Mouse (Mus musculus): ENCODE results near the gene Ralgapb. TPM values are rescaled to one million over a fixed set of nuclear protein-coding genes. Genes with fewer than 3 reads are reported as not detected.

Gene Ralgapb
- polyA plus RNA-seq, 1 experiment from 2014 or later = 23.2 TPM

DNA sequence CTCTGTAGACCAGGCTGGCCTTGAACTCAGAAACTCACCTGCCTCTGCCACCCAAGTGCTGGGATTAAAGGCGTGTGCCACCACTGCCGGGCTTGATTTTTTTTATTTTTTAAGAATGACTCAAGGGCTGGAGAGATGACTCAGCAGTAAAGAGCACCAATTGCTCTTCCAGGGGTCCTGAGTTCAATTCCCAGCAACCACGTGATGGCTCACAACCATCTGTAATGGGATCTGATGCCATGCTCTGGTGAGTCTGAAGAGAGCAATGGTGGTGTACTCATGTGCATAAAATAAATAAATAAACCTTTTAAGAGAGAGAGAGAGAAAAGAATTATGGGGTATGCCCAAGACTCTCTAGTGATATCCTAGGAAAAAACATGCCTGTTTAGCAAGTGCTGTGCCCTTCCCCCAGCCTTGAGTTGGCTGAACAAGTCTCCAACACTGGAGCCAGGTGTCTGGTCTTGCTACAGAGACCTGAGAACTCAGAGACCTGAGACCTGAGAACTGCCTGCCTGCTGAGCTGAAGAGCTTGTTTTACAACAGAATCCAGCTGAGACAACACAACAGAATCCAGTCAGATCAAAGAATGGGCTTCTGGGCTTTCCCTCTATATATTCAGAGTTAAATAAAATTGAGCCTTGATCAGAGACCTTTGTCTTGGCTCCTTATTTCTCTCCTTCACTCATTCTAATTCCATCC is 40.0 kb upstream of the Ralgapb start:
- Histone ChIP-seq H3K36me3 (ENCODE audit: control insufficient read depth, insufficient read depth, low read length) (no peaks in the 10 kb centered on the region), H3K9me3 (ENCODE audit: control insufficient read depth, low read length) (no peaks in the 10 kb centered on the region), H3K27ac (ENCODE audit: low read depth, low read length) (no peak overlapping the region), H3K4me1 (replicated peaks; ENCODE audit: control insufficient read depth, insufficient read depth, low read length) (no peaks in the 10 kb centered on the region), H3K27me3 (ENCODE audit: control insufficient read depth, insufficient read depth, low read length) (no peaks in the 10 kb centered on the region), H3K4me3 (ENCODE audit: low read depth, low read length) (no peak overlapping the region), H3K4me2 (ENCODE audit: low read depth, low read length, severe bottlenecking) (no peak overlapping the region), H3K9ac (ENCODE audit: low read length) (no peak overlapping the region)
- WGBS = 81% methylated on average over 3 of the region's 3 CpGs
- DNase-seq (ENCODE audit: low spot score) (no peak), ATAC-seq (replicated peaks; ENCODE audit: low FRiP score) (no peak)

DNA sequence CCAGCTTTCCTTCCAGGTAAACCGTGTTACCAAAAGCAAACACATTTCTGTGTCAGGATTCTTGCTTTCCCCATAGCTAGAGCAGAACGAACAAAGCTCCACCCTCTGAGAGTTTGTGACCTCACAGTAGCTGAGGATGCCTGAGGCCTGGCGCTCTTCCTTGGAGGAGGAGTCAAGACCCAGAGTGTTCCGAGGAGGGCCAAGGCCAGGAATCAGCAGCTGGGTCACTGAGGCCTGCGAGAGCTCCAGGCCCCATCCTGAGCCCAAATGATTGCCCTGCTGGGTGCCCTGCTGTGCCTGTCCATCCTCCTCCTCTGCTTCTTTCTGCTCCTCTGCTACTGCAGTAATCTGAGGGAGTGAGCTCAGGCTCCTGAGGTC is 39.5 kb upstream of the Ralgapb start:
- no peak overlapping the region for H3K4me3 ChIP-seq (ENCODE audit: low read depth, low read length)
- H3K9me3 ChIP-seq (ENCODE audit: control insufficient read depth, low read length) = no peaks in the 10 kb centered on the region
- H3K27me3 ChIP-seq (ENCODE audit: control insufficient read depth, insufficient read depth, low read length) = no peaks in the 10 kb centered on the region
- WGBS = 7% methylated on average over 5 of the region's 5 CpGs
- no peaks in the 10 kb centered on the region for H3K36me3 ChIP-seq (ENCODE audit: control insufficient read depth, insufficient read depth, low read length)
- H3K9ac ChIP-seq (ENCODE audit: low read length) = no peak overlapping the region
- no peaks in the 10 kb centered on the region for H3K4me1 ChIP-seq (replicated peaks; ENCODE audit: control insufficient read depth, insufficient read depth, low read length)
- ATAC-seq (replicated peaks; ENCODE audit: low FRiP score) (no peak), DNase-seq (ENCODE audit: low spot score) (no peak)
- no peak overlapping the region for H3K27ac ChIP-seq (ENCODE audit: low read depth, low read length)
- no peak overlapping the region for H3K4me2 ChIP-seq (ENCODE audit: low read depth, low read length, severe bottlenecking)

- H3K27ac ChIP-seq (ENCODE audit: low read depth, low read length) = no peak overlapping the region
- no peaks in the 10 kb centered on the region for H3K4me1 ChIP-seq (replicated peaks; ENCODE audit: control insufficient read depth, insufficient read depth, low read length)
- no peak overlapping the region for H3K4me3 ChIP-seq (ENCODE audit: low read depth, low read length)
- no peak overlapping the region for H3K9ac ChIP-seq (ENCODE audit: low read length)
- ATAC-seq (replicated peaks; ENCODE audit: low FRiP score) = no peak
- no peaks in the 10 kb centered on the region for H3K9me3 ChIP-seq (ENCODE audit: control insufficient read depth, low read length)
- H3K4me2 ChIP-seq (ENCODE audit: low read depth, low read length, severe bottlenecking) = no peak overlapping the region
- H3K36me3 ChIP-seq (ENCODE audit: control insufficient read depth, insufficient read depth, low read length) = no peaks in the 10 kb centered on the region
- peaks cover 5% of the 10 kb centered on the region; the same call in 1 of the 2 replicates for H3K27me3 ChIP-seq (ENCODE audit: control insufficient read depth, insufficient read depth, low read length)
- WGBS = 83% methylated on average over 5 of the region's 5 CpGs
- DNase-seq (ENCODE audit: low spot score) = no peak
These were observed 36.6 kb upstream of the Ralgapb start for GRCm38 (mm10) chr2:158373061-158373460.

- DNase-seq (ENCODE audit: low spot score) (no peak), ATAC-seq (replicated peaks; ENCODE audit: low FRiP score) (no peak)
- Histone ChIP-seq H3K4me1 (replicated peaks; ENCODE audit: control insufficient read depth, insufficient read depth, low read length) (no peaks in the 10 kb centered on the region), H3K36me3 (ENCODE audit: control insufficient read depth, insufficient read depth, low read length) (no peaks in the 10 kb centered on the region), H3K27me3 (ENCODE audit: control insufficient read depth, insufficient read depth, low read length) (peaks cover 5% of the 10 kb centered on the region; the same call in 1 of the 2 replicates), H3K27ac (ENCODE audit: low read depth, low read length) (no peak overlapping the region), H3K9me3 (ENCODE audit: control insufficient read depth, low read length) (no peaks in the 10 kb centered on the region), H3K4me2 (ENCODE audit: low read depth, low read length, severe bottlenecking) (no peak overlapping the region), H3K9ac (ENCODE audit: low read length) (no peak overlapping the region), H3K4me3 (ENCODE audit: low read depth, low read length) (no peak overlapping the region)
- 72% methylated on average over 7 of the region's 7 CpGs for WGBS
These were observed 36.1 kb upstream of the Ralgapb start for GRCm38 (mm10) chr2:158373516-158373915.

GRCm38 (mm10) chr2:158375443-158376122 is 34.1 kb upstream of the Ralgapb start, which contains the start of gene Snhg11:
Snhg11 (plus strand) TSS chr2:158375638.
- Histone ChIP-seq H3K4me2 (ENCODE audit: low read depth, low read length, severe bottlenecking) (peak within 1 kb of the TSS; percentile 51), H3K36me3 (ENCODE audit: control insufficient read depth, insufficient read depth, low read length) (no peaks in the 10 kb centered on the region), H3K9ac (ENCODE audit: low read length) (peak within 1 kb of the TSS; percentile 18; the same call in 1 of the 2 replicates), H3K4me1 (replicated peaks; ENCODE audit: control insufficient read depth, insufficient read depth, low read length) (no peaks in the 10 kb centered on the region), H3K27ac (ENCODE audit: low read depth, low read length) (no peak within 1 kb of the TSS), H3K27me3 (ENCODE audit: control insufficient read depth, insufficient read depth, low read length) (peaks cover 5% of the 10 kb centered on the region; the same call in 1 of the 2 replicates), H3K9me3 (ENCODE audit: control insufficient read depth, low read length) (no peaks in the 10 kb centered on the region), H3K4me3 (ENCODE audit: low read depth, low read length) (peak within 1 kb of the TSS; percentile 32)
- DNase-seq (ENCODE audit: low spot score) = peak; percentile 87
- 2% methylated on average over 36 of the region's 36 CpGs for WGBS
- peak; percentile 76 for ATAC-seq (replicated peaks; ENCODE audit: low FRiP score)

DNA sequence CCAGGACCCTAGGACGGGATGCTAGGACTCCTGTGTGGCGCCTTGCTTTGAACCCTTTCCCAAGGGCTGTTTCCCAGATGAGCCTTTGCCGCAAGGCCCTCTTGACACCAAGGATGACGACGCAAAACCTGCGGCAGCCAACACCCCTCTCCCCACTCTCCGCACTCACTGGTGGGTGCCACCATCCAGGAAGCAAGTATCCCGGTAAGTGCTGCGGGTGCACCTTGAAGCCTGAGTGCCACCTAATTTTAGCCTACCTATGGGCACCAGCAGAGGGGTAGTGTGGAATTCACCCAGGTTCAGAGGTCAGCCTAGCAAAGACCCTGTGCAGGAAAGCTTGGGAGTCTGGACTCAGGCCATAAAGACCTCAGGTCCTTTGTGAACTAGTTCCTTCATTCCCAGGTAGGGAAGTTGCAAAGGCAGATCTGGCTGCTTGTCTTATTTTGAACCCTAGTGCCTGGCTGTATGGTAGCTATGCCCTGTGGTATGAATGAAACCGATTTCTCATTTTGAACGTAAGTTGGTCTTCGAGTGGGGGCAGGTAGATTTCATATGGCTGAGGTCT is 33.4 kb upstream of the Ralgapb start:
- H3K27ac ChIP-seq (ENCODE audit: low read depth, low read length) = no peak overlapping the region

DNA sequence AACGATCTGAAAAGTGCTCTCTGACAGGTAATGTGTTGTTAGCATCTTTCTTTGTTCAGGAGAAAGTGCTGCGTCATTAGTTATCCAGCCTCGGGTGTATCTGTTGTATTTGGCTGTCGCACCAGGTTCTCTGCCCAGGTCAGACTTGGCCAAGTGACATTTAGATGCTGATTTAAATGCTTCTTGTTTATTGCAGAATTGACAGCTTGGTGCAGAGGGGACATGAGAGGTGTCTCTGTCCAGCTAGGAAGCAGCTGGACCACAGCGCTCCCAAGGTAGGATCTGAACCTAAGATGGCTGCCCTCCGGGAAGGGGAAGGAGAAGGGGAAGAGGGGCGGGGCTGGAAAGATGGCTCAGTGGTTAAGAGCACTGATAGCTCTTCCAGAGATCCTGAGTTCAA is 32.9 kb upstream of the Ralgapb start:
- H3K36me3 ChIP-seq (ENCODE audit: control insufficient read depth, insufficient read depth, low read length) = no peaks in the 10 kb centered on the region
- peak; percentile 33 for DNase-seq (ENCODE audit: low spot score)
- no peak overlapping the region for H3K9ac ChIP-seq (ENCODE audit: low read length)
- H3K4me3 ChIP-seq (ENCODE audit: low read depth, low read length) = no peak overlapping the region
- H3K27me3 ChIP-seq (ENCODE audit: control insufficient read depth, insufficient read depth, low read length) = peaks cover 5% of the 10 kb centered on the region; the same call in 1 of the 2 replicates
- H3K4me2 ChIP-seq (ENCODE audit: low read depth, low read length, severe bottlenecking) = no peak overlapping the region; the same call in 1 of the 2 replicates
- no peaks in the 10 kb centered on the region for H3K4me1 ChIP-seq (replicated peaks; ENCODE audit: control insufficient read depth, insufficient read depth, low read length)
- WGBS = 73% methylated on average over 7 of the region's 7 CpGs
- no peak for ATAC-seq (replicated peaks; ENCODE audit: low FRiP score)
- H3K9me3 ChIP-seq (ENCODE audit: control insufficient read depth, low read length) = no peaks in the 10 kb centered on the region
- no peak overlapping the region for H3K27ac ChIP-seq (ENCODE audit: low read depth, low read length)

More for the DNA sequence above, 33.4 kb upstream of the Ralgapb start:
- ATAC-seq (replicated peaks; ENCODE audit: low FRiP score) (no peak; the same call in 1 of the 2 replicates), DNase-seq (ENCODE audit: low spot score) (peak; percentile 54)
- no peak overlapping the region for H3K9ac ChIP-seq (ENCODE audit: low read length)
- 27% methylated on average over 12 of the region's 12 CpGs for WGBS
- H3K27me3 ChIP-seq (ENCODE audit: control insufficient read depth, insufficient read depth, low read length) = peaks cover 5% of the 10 kb centered on the region; the same call in 1 of the 2 replicates
- no peaks in the 10 kb centered on the region for H3K9me3 ChIP-seq (ENCODE audit: control insufficient read depth, low read length)
- no peaks in the 10 kb centered on the region for H3K4me1 ChIP-seq (replicated peaks; ENCODE audit: control insufficient read depth, insufficient read depth, low read length)
- peak overlapping the region; percentile 51 for H3K4me2 ChIP-seq (ENCODE audit: low read depth, low read length, severe bottlenecking)
- peak overlapping the region; percentile 32 for H3K4me3 ChIP-seq (ENCODE audit: low read depth, low read length)
- H3K36me3 ChIP-seq (ENCODE audit: control insufficient read depth, insufficient read depth, low read length) = no peaks in the 10 kb centered on the region

DNA sequence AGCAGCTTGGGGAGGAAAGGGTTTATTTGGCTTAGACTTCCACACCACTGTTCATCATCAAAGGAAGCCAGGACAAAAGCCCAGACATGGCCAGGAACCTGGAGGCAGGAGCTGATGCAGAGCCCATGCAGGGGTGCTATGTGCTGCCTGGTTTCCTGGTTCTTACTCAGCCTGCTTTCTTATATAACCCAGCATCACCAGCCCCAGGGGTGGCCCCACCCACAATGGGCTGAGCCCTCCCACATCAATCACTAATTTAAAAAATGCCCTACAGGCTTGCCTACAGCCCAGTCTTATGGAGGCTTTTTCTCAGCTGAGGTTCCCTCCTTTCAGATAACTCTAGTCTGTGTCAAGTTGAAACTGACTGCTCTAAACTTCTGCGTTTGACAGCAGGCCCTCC is 31.8 kb upstream of the Ralgapb start:
- WGBS = 96% methylated on average over 1 of the region's 1 CpGs
- no peak for ATAC-seq (replicated peaks; ENCODE audit: low FRiP score)
- no peaks in the 10 kb centered on the region for H3K4me1 ChIP-seq (replicated peaks; ENCODE audit: control insufficient read depth, insufficient read depth, low read length)
- DNase-seq (ENCODE audit: low spot score) = peak; percentile 50
- H3K27me3 ChIP-seq (ENCODE audit: control insufficient read depth, insufficient read depth, low read length) = peaks cover 5% of the 10 kb centered on the region; the same call in 1 of the 2 replicates
- H3K4me3 ChIP-seq (ENCODE audit: low read depth, low read length) = no peak overlapping the region
- no peak overlapping the region for H3K9ac ChIP-seq (ENCODE audit: low read length)
- no peaks in the 10 kb centered on the region for H3K9me3 ChIP-seq (ENCODE audit: control insufficient read depth, low read length)
- no peaks in the 10 kb centered on the region for H3K36me3 ChIP-seq (ENCODE audit: control insufficient read depth, insufficient read depth, low read length)
- H3K4me2 ChIP-seq (ENCODE audit: low read depth, low read length, severe bottlenecking) = no peak overlapping the region
- H3K27ac ChIP-seq (ENCODE audit: low read depth, low read length) = no peak overlapping the region
